Mouse (Mus musculus): Measurements from ENCODE around the gene Coro1c. TPM values are rescaled to one million over a fixed set of nuclear protein-coding genes. Genes with fewer than 3 reads are reported as not detected.

Coro1c gene
- polyA plus RNA-seq, 1 experiment from 2014 or later, result 129 TPM

DNA sequence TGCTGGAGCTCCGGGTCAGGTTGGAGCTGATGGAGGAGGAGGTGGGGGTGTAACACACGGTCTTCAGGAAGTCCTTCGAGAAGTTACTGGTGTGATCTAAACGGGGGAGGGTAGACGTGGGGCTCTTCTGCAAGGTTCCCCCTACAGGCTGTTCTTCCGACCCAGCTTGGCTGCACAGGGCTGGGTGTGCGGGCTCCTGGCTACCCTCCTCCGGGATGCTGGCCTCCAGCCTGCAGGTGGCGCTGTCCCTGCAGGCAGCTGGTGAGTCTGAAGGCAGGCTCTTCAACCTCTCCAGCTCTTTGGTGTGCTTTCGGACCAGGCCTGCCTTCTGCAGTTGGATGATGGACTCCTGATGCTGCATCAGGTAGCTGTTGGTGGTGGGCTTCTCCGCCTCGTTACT is 34.0 kb upstream of the Coro1c start:
- no peak for ATAC-seq (ENCODE audit: insufficient read depth, low FRiP score, low read depth)

GRCm38 (mm10) chr5:113939263-113939900 is 30.8 kb upstream of the Coro1c start:
- no peak for ATAC-seq (ENCODE audit: insufficient read depth, low FRiP score, low read depth)
- Histone ChIP-seq H3K27me3 (replicated peaks) (no peaks in the 10 kb centered on the region), H3K4me3 (replicated peaks) (no peak overlapping the region), H3K4me2 (no peak overlapping the region), H3K27ac (no peak overlapping the region), H3K4me1 (no peaks in the 10 kb centered on the region), H3K9me3 (no peaks in the 10 kb centered on the region), H3K9ac (no peak overlapping the region), H3K36me3 (peaks cover 32% of the 10 kb centered on the region)
- WGBS, result 55% methylated on average over 12 of the region's 12 CpGs

More for the DNA sequence above, 34.0 kb upstream of the Coro1c start:
- no peaks in the 10 kb centered on the region for H3K27me3 ChIP-seq (replicated peaks)
- H3K27ac ChIP-seq, result no peak overlapping the region
- no peaks in the 10 kb centered on the region for H3K4me1 ChIP-seq
- no peak overlapping the region for H3K4me2 ChIP-seq
- H3K36me3 ChIP-seq, result peaks cover 44% of the 10 kb centered on the region
- H3K9ac ChIP-seq, result no peak overlapping the region
- H3K4me3 ChIP-seq (replicated peaks), result no peak overlapping the region
- H3K9me3 ChIP-seq, result no peaks in the 10 kb centered on the region
- WGBS, result 87% methylated on average over 12 of the region's 12 CpGs

DNA sequence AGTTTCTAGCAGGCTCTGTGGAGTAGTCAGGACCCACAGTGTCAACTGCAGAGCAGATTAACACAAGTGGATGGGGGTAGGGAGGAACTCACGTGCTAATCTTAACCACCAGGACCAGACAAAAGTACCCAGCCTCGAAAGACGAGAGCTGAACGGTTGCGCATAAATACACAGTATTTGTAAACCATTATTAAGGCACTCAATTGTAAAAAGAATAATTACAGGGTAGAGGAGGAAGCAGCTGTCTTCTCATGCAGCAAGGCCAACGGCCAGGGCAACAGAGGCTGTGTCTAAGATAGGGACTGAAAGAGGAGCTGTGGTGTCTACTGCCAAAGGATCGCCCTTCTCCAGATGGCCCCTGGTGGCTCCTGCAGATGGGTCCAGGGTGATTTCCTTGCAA is 29.1 kb upstream of the Coro1c start:
- ATAC-seq (ENCODE audit: insufficient read depth, low FRiP score, low read depth), result no peak
- H3K9me3 ChIP-seq, result no peaks in the 10 kb centered on the region
- whole genome bisulfite sequencing, result 75% methylated on average over 7 of the region's 7 CpGs

GRCm38 (mm10) chr5:113933889-113934288 is 25.3 kb upstream of the Coro1c start:
- Histone ChIP-seq H3K4me1 (peaks cover 12% of the 10 kb centered on the region), H3K27ac (no peak overlapping the region), H3K9me3 (no peaks in the 10 kb centered on the region), H3K36me3 (no peaks in the 10 kb centered on the region), H3K27me3 (replicated peaks) (no peaks in the 10 kb centered on the region), H3K9ac (no peak overlapping the region), H3K4me2 (no peak overlapping the region), H3K4me3 (replicated peaks) (no peak overlapping the region)
- WGBS, result 50% methylated on average over 6 of the region's 6 CpGs
- no peak for ATAC-seq (ENCODE audit: insufficient read depth, low FRiP score, low read depth)

More for the DNA sequence above, 29.1 kb upstream of the Coro1c start:
- Histone ChIP-seq H3K4me2 (no peak overlapping the region), H3K9ac (no peak overlapping the region), H3K4me1 (peaks cover 3% of the 10 kb centered on the region; the same call in 1 of the 2 replicates), H3K27ac (no peak overlapping the region), H3K27me3 (replicated peaks) (no peaks in the 10 kb centered on the region), H3K36me3 (peaks cover 22% of the 10 kb centered on the region), H3K4me3 (replicated peaks) (no peak overlapping the region)

DNA sequence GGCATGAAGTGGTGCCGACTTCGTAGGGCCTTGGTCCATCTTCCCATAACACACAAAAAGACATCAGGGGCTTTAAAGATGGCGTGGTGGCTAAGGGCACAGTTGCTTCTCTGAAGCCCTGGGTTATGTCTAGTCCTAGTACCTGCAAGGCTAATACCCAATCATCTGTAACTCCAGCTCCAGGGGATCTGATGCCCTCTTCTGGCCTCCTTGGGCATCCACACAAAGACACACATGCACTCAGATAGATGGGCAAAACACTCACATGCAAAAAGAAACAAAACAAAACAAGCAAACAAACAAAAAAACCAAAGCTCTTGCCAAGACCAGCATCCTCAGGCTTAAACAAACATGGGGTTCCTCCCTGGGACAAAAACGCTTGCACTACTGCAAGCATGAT is 24.9 kb upstream of the Coro1c start:
- Histone ChIP-seq H3K9ac (no peak overlapping the region), H3K9me3 (no peaks in the 10 kb centered on the region), H3K27ac (no peak overlapping the region), H3K4me1 (peaks cover 12% of the 10 kb centered on the region), H3K36me3 (no peaks in the 10 kb centered on the region), H3K4me3 (replicated peaks) (no peak overlapping the region), H3K4me2 (no peak overlapping the region), H3K27me3 (replicated peaks) (no peaks in the 10 kb centered on the region)
- WGBS, result 76% methylated on average over 4 of the region's 4 CpGs
- no peak for ATAC-seq (ENCODE audit: insufficient read depth, low FRiP score, low read depth)

- WGBS, result 74% methylated on average over 3 of the region's 3 CpGs
- no peak overlapping the region for H3K4me3 ChIP-seq (replicated peaks)
- no peaks in the 10 kb centered on the region for H3K9me3 ChIP-seq
- H3K4me2 ChIP-seq, result no peak overlapping the region
- H3K27me3 ChIP-seq (replicated peaks), result no peaks in the 10 kb centered on the region
- H3K4me1 ChIP-seq, result peaks cover 12% of the 10 kb centered on the region
- ATAC-seq (ENCODE audit: insufficient read depth, low FRiP score, low read depth), result no peak
- no peaks in the 10 kb centered on the region for H3K36me3 ChIP-seq
- H3K9ac ChIP-seq, result no peak overlapping the region
- H3K27ac ChIP-seq, result no peak overlapping the region
Observed at GRCm38 (mm10) chr5:113932310-113932709, 23.8 kb upstream of the Coro1c start.

DNA sequence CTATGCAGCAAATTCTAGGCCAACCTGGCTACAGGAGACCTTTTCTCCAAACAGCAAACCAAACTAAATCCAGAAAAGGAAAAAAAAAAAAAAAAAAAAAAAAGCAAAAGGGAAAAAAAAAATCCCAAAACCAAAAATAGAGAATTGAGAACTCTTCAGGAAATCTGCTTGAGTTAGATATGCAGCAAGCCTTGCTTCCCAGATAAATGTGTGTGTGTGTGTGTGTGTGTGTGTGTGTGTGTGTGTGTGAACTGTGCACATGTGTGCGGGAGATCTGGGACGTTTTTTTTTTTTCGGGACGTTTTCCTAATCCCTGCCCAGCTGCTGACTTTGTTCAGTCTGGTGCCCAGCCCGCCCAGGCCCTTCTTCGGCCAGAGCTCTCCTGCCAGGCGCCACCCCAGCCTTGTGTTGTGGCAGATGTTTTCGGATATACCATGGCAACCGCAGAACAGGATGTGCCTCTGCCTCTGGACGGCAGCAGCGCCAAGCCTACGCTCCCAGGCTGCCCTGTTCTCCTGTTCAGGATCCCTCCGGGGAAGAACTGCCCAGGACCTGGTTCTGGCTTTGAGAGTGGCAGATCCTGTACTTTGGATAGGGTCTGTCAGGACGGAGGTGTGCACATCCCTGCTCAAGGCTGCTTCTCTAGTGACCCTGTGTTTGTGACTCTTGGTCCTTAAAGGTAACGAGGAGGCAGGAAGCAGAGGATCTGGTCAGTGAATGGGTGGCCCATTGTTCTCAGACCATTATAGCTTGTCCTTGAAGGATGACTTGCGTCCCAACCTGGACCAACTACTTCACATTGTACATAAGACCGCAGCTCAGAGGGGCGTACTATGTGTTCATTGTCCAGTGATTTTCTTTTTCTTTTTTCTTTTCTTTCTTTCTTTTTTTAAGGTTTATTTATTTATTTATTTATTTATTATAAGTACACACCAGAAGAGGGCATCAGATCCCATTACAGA is 22.4 kb upstream of the Coro1c start:
- Histone ChIP-seq H3K4me1 (peaks cover 12% of the 10 kb centered on the region), H3K27me3 (replicated peaks) (no peaks in the 10 kb centered on the region), H3K9me3 (no peaks in the 10 kb centered on the region), H3K36me3 (no peaks in the 10 kb centered on the region), H3K4me3 (replicated peaks) (no peak overlapping the region), H3K4me2 (peak overlapping the region; percentile 33), H3K9ac (no peak overlapping the region), H3K27ac (peak overlapping the region; percentile 46)
- 39% methylated on average over 18 of the region's 18 CpGs for WGBS
- ATAC-seq (ENCODE audit: insufficient read depth, low FRiP score, low read depth), result peak; percentile 32; the same call in 1 of the 2 replicates

DNA sequence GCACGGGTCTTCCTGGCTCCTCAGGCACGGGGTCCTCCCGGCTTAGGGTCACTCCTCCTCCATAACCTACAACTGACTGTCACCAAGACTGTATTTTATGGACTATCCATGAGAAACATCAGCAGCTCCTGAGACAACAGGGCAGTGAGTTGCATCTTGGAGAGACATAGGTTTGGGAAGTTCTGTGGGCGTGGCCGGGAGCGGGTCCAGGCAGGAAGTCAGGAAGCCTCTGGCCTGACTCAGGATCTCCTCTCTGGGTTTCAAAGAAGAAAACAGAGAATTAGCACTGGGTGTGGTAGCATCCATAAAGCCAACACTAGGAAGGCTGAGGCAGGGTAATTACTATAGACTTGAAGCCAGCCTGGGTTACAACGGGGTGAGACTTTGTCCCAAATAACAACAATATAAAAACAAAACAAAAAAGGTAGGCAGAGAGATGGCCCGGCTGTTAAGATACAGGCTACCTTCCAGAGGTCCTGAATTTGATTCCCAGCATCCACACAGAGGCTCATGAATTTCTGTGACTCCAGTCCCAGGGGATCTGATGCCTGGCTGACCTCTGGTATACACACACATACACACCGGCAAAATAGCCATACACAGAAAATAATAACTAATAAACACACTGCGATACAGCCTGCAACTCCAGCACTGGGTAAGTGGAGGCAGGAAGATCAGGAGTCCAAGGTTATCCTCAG is 21.5 kb upstream of the Coro1c start:
- H3K4me2 ChIP-seq, result 0 out of 2 replicates have a peak overlapping the region, but pooled peaks have one; percentile 19
- H3K36me3 ChIP-seq, result no peaks in the 10 kb centered on the region
- no peak overlapping the region for H3K4me3 ChIP-seq (replicated peaks)
- no peaks in the 10 kb centered on the region for H3K9me3 ChIP-seq
- no peak overlapping the region for H3K9ac ChIP-seq
- no peak for ATAC-seq (ENCODE audit: insufficient read depth, low FRiP score, low read depth)
- no peaks in the 10 kb centered on the region for H3K27me3 ChIP-seq (replicated peaks)
- peaks cover 12% of the 10 kb centered on the region for H3K4me1 ChIP-seq
- WGBS, result 52% methylated on average over 10 of the region's 10 CpGs
- H3K27ac ChIP-seq, result peak overlapping the region; percentile 6; the same call in 1 of the 2 replicates

DNA sequence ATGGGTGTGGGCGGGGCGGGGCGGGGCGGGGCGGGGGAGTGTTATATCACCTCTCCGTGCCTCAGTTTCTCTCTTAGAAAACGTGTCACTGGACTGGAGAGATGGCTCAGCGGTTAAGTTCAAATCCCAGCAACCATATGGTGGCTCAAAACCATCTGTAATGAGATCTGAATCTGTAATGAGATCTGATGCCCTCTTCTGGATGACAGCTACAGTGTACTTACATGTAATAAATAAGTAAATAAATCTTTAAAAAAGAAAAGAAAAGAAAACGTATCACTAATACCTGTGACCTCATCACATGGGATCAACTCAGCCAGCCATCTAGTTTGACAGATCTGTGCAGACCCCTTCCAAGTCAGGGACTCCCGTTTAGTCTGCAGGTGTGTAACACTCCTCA is 21.0 kb upstream of the Coro1c start:
- H3K9me3 ChIP-seq, result no peaks in the 10 kb centered on the region

GRCm38 (mm10) chr5:113924608-113925007 is 16.1 kb upstream of the Coro1c start:
- no peaks in the 10 kb centered on the region for H3K27me3 ChIP-seq (replicated peaks)
- no peak overlapping the region for H3K4me3 ChIP-seq (replicated peaks)
- H3K9ac ChIP-seq, result no peak overlapping the region
- H3K4me2 ChIP-seq, result no peak overlapping the region
- H3K36me3 ChIP-seq, result no peaks in the 10 kb centered on the region
- H3K4me1 ChIP-seq, result 0 out of 2 replicates have a peak, but pooled peaks cover 4% of the 10 kb centered on the region
- no peaks in the 10 kb centered on the region for H3K9me3 ChIP-seq
- WGBS, result 73% methylated on average over 4 of the region's 4 CpGs
- no peak overlapping the region for H3K27ac ChIP-seq
- ATAC-seq (ENCODE audit: insufficient read depth, low FRiP score, low read depth), result no peak

More for the DNA sequence above, 21.0 kb upstream of the Coro1c start:
- no peak for ATAC-seq (ENCODE audit: insufficient read depth, low FRiP score, low read depth)
- H3K4me2 ChIP-seq, result 0 out of 2 replicates have a peak overlapping the region, but pooled peaks have one; percentile 19
- WGBS, result 56% methylated on average over 10 of the region's 10 CpGs
- H3K4me1 ChIP-seq, result peaks cover 12% of the 10 kb centered on the region
- peak overlapping the region; percentile 6; the same call in 1 of the 2 replicates for H3K27ac ChIP-seq
- no peaks in the 10 kb centered on the region for H3K27me3 ChIP-seq (replicated peaks)
- H3K9ac ChIP-seq, result no peak overlapping the region
- no peak overlapping the region for H3K4me3 ChIP-seq (replicated peaks)
- H3K36me3 ChIP-seq, result no peaks in the 10 kb centered on the region

DNA sequence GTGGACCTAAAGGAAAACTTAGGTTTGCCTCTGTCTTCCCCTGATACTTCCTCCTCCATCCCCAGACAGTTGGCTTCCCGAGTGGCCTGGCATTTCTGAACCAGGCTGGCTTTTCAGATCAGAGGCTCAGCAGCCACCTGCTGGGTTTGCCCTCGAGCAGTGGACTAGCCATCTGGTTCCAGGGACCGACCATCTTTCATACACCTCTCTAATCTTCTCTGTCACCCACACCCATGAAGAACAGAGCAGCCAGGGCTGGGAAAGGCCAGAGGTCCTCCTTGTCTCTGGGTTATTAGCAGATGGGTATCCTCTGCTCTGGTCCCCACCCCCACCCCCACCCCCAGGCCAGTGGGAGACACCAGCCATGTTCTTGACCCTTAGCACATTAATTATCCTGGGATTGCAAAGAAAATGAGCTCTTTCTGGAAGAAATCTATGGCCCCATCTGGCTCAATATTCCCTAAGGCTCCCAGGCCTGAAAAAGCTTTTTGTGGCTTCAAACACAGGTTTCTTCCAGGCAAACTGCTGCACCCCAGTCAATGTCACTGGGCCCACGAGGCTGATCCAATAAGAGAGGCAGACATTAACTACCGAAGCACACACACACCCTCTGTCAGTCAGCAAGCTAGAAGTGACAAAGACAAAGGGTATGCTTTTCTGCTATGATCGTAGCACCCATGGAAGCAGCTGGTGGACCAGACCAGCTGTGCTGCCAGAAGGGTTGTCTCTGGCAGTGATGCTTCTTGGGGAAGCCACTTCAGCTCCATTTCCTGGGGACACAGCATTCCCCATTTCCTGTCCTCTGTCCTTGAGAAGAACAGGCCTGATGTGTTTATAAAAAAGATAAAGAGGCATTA is 13.0 kb upstream of the Coro1c start:
- 28% methylated on average over 6 of the region's 6 CpGs for WGBS
- 0 out of 2 replicates have a peak, but pooled peaks cover 6% of the 10 kb centered on the region for H3K4me1 ChIP-seq
- no peak for ATAC-seq (ENCODE audit: insufficient read depth, low FRiP score, low read depth)
- H3K27ac ChIP-seq, result no peak overlapping the region
- no peak overlapping the region for H3K9ac ChIP-seq
- H3K27me3 ChIP-seq (replicated peaks), result no peaks in the 10 kb centered on the region
- no peak overlapping the region for H3K4me2 ChIP-seq
- H3K9me3 ChIP-seq, result no peaks in the 10 kb centered on the region
- no peak overlapping the region for H3K4me3 ChIP-seq (replicated peaks)
- H3K36me3 ChIP-seq, result no peaks in the 10 kb centered on the region
